Mouse (Mus musculus): ENCODE data around the gene Eri3.

DNA sequence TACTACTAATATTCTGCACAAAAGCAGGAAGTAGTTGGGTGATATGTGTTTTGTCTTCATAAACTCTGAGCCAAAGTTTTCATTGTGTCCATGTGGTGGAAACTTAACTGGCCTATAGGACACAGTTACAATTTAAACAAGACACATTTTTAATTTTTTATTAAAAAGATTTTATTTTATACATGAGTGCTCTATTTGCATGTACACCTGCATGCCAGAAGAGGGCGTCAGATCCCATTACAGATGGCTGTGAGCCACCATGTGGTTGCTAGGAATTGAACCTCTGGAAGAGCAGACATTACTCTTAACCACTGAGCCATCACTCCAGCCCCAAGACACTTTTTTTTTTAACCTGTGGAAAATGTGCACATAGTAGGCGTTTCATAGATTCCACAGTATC lies 5.3 kb downstream of the Eri3 start:
- no peak for TF ChIP-seq ZC3H11A (IDR thresholded peaks at IDR 0.05; ENCODE audit: borderline replicate concordance, low read depth, low read length)
- no peak for TF ChIP-seq CHD2 (IDR thresholded peaks at IDR 0.05; ENCODE audit: low read depth, low read length)
- no peak for TF ChIP-seq HCFC1 (IDR thresholded peaks at IDR 0.05; ENCODE audit: borderline replicate concordance, insufficient read depth, low read length)
- TF ChIP-seq ZNF384 (IDR thresholded peaks at IDR 0.05; ENCODE audit: low read depth, low read length) = no peak
- no peak for TF ChIP-seq MAFK (IDR thresholded peaks at IDR 0.05; ENCODE audit: insufficient read depth, low read depth, low read length)

Data from ES-E14 (cell line).